Mouse (Mus musculus): ENCODE measurements at regions not wholly inside any gene's neighbourhood (a gene's known extent, or its start where the extent isn't known, plus 50 kb on each side); places are given as distances from the start of the nearest gene placed in this dataset.

DNA sequence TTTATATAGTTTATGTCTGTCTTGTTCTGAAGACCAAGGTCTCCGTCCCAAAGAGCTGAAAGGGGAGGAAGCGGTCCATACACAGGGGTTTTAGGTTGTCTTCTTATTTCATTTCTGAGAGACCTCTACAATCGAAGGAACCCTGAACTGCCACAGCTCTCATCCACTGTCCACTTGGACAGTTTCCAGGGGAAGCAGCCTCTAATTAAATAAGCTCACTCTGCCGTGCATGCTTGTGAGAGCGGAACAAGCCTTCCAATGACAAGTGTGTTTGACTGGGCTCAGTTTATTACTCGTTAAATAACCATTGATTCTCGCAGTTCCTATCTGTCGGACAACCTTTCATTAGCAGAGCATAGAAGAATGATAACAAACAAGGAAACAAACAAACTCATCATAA, 174.2 kb downstream of the Sec61b start:
- H3K27me3 ChIP-seq (ENCODE audit: control insufficient read depth, insufficient read depth, insufficient read length) = no peaks in the 10 kb centered on the region
- H3K4me3 ChIP-seq (ENCODE audit: insufficient read depth, poor library complexity, severe bottlenecking) = no peak overlapping the region
- H3ac ChIP-seq (ENCODE audit: control insufficient read depth, insufficient read length, low read depth) = no peak overlapping the region
- H3K79me3 ChIP-seq (ENCODE audit: low read depth) = no peaks in the 10 kb centered on the region
- TF ChIP-seq MAX (IDR thresholded peaks at IDR 0.05) (no peak), CEBPB (IDR thresholded peaks at IDR 0.05; ENCODE audit: low read depth) (no peak), FOSL1 (IDR thresholded peaks at IDR 0.05; ENCODE audit: insufficient read depth, low read length, poor library complexity, severe bottlenecking) (no peak), MYOG (IDR thresholded peaks at IDR 0.05; ENCODE audit: control insufficient read depth, extremely low read depth, insufficient read length) (no peak), MYOD1 (IDR thresholded peaks at IDR 0.05; ENCODE audit: control insufficient read depth, insufficient read length, low read depth) (no peak), CTCF (IDR thresholded peaks at IDR 0.05; ENCODE audit: control insufficient read depth, insufficient read depth, insufficient read length) (no peak), USF1 (IDR thresholded peaks at IDR 0.05; ENCODE audit: low read depth) (no peak)
- no peaks in the 10 kb centered on the region for H3K79me2 ChIP-seq (ENCODE audit: control insufficient read depth, insufficient read depth)
- H3K36me3 ChIP-seq (ENCODE audit: control insufficient read depth, insufficient read depth) = no peaks in the 10 kb centered on the region

GRCm38 (mm10) chr4:47649951-47650350, 175.5 kb downstream of the Sec61b start:
- Histone ChIP-seq H3K79me3 (ENCODE audit: low read depth) (no peaks in the 10 kb centered on the region), H3K27me3 (ENCODE audit: control insufficient read depth, insufficient read depth, insufficient read length) (no peaks in the 10 kb centered on the region), H3K36me3 (ENCODE audit: control insufficient read depth, insufficient read depth) (no peaks in the 10 kb centered on the region), H3K4me3 (ENCODE audit: insufficient read depth, poor library complexity, severe bottlenecking) (no peak overlapping the region), H3ac (ENCODE audit: control insufficient read depth, insufficient read length, low read depth) (no peak overlapping the region), H3K79me2 (ENCODE audit: control insufficient read depth, insufficient read depth) (no peaks in the 10 kb centered on the region)
- no peak for TF ChIP-seq CTCF (IDR thresholded peaks at IDR 0.05; ENCODE audit: control insufficient read depth, insufficient read depth, insufficient read length)
- no peak for TF ChIP-seq CEBPB (IDR thresholded peaks at IDR 0.05; ENCODE audit: low read depth)
- TF ChIP-seq MYOG (IDR thresholded peaks at IDR 0.05; ENCODE audit: control insufficient read depth, extremely low read depth, insufficient read length) = no peak
- TF ChIP-seq FOSL1 (IDR thresholded peaks at IDR 0.05; ENCODE audit: insufficient read depth, low read length, poor library complexity, severe bottlenecking) = no peak
- no peak for TF ChIP-seq USF1 (IDR thresholded peaks at IDR 0.05; ENCODE audit: low read depth)
- TF ChIP-seq MAX (IDR thresholded peaks at IDR 0.05) = no peak
- no peak for TF ChIP-seq MYOD1 (IDR thresholded peaks at IDR 0.05; ENCODE audit: control insufficient read depth, insufficient read length, low read depth)

GRCm38 (mm10) chr4:47651521-47651920, 177.1 kb downstream of the Sec61b start:
- Histone ChIP-seq H3K27me3 (ENCODE audit: control insufficient read depth, insufficient read depth, insufficient read length) (no peaks in the 10 kb centered on the region), H3K79me3 (ENCODE audit: low read depth) (no peaks in the 10 kb centered on the region), H3K36me3 (ENCODE audit: control insufficient read depth, insufficient read depth) (no peaks in the 10 kb centered on the region), H3ac (ENCODE audit: control insufficient read depth, insufficient read length, low read depth) (no peak overlapping the region), H3K4me3 (ENCODE audit: insufficient read depth, poor library complexity, severe bottlenecking) (no peak overlapping the region), H3K79me2 (ENCODE audit: control insufficient read depth, insufficient read depth) (no peaks in the 10 kb centered on the region)
- TF ChIP-seq MYOD1 (IDR thresholded peaks at IDR 0.05; ENCODE audit: control insufficient read depth, insufficient read length, low read depth) (no peak), MYOG (IDR thresholded peaks at IDR 0.05; ENCODE audit: control insufficient read depth, extremely low read depth, insufficient read length) (no peak), USF1 (IDR thresholded peaks at IDR 0.05; ENCODE audit: low read depth) (no peak), CTCF (IDR thresholded peaks at IDR 0.05; ENCODE audit: control insufficient read depth, insufficient read depth, insufficient read length) (no peak), FOSL1 (IDR thresholded peaks at IDR 0.05; ENCODE audit: insufficient read depth, low read length, poor library complexity, severe bottlenecking) (no peak), MAX (IDR thresholded peaks at IDR 0.05) (no peak), CEBPB (IDR thresholded peaks at IDR 0.05; ENCODE audit: low read depth) (no peak)

DNA sequence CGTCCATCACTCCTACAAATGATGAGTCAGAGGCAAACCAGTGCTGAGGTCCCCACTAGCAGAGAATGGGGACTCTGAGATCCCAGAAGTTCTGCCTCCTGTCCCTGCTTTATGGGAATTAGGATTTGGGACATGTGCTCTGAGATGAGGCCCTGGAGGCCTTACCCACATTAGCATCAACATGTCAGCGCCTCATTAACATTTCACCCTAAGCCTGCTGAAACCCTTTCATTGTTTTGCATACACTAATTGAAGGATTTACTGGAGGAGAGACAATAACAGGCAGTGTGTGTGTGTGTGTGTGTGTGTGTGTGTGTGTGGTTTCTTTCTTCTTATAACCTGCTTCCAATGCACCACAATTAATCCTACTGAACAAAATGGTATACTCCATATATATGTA, 178.7 kb downstream of the Sec61b start:
- Histone ChIP-seq H3K27me3 (ENCODE audit: control insufficient read depth, insufficient read depth, insufficient read length) (no peaks in the 10 kb centered on the region), H3K4me3 (ENCODE audit: insufficient read depth, poor library complexity, severe bottlenecking) (no peak overlapping the region), H3K36me3 (ENCODE audit: control insufficient read depth, insufficient read depth) (no peaks in the 10 kb centered on the region), H3ac (ENCODE audit: control insufficient read depth, insufficient read length, low read depth) (no peak overlapping the region), H3K79me3 (ENCODE audit: low read depth) (no peaks in the 10 kb centered on the region), H3K79me2 (ENCODE audit: control insufficient read depth, insufficient read depth) (no peaks in the 10 kb centered on the region)
- TF ChIP-seq MYOG (IDR thresholded peaks at IDR 0.05; ENCODE audit: control insufficient read depth, extremely low read depth, insufficient read length) = no peak
- no peak for TF ChIP-seq MYOD1 (IDR thresholded peaks at IDR 0.05; ENCODE audit: control insufficient read depth, insufficient read length, low read depth)
- no peak for TF ChIP-seq FOSL1 (IDR thresholded peaks at IDR 0.05; ENCODE audit: insufficient read depth, low read length, poor library complexity, severe bottlenecking)
- TF ChIP-seq CEBPB (IDR thresholded peaks at IDR 0.05; ENCODE audit: low read depth) = no peak

- Histone ChIP-seq H3K79me3 (ENCODE audit: low read depth) (no peaks in the 10 kb centered on the region), H3ac (ENCODE audit: control insufficient read depth, insufficient read length, low read depth) (no peak overlapping the region), H3K79me2 (ENCODE audit: control insufficient read depth, insufficient read depth) (no peaks in the 10 kb centered on the region), H3K27me3 (ENCODE audit: control insufficient read depth, insufficient read depth, insufficient read length) (no peaks in the 10 kb centered on the region), H3K4me3 (ENCODE audit: insufficient read depth, poor library complexity, severe bottlenecking) (no peak overlapping the region), H3K36me3 (ENCODE audit: control insufficient read depth, insufficient read depth) (no peaks in the 10 kb centered on the region)
- TF ChIP-seq MYOG (IDR thresholded peaks at IDR 0.05; ENCODE audit: control insufficient read depth, extremely low read depth, insufficient read length) (no peak), MAX (IDR thresholded peaks at IDR 0.05) (no peak), CTCF (IDR thresholded peaks at IDR 0.05; ENCODE audit: control insufficient read depth, insufficient read depth, insufficient read length) (no peak), USF1 (IDR thresholded peaks at IDR 0.05; ENCODE audit: low read depth) (no peak), CEBPB (IDR thresholded peaks at IDR 0.05; ENCODE audit: low read depth) (no peak), FOSL1 (IDR thresholded peaks at IDR 0.05; ENCODE audit: insufficient read depth, low read length, poor library complexity, severe bottlenecking) (no peak), MYOD1 (IDR thresholded peaks at IDR 0.05; ENCODE audit: control insufficient read depth, insufficient read length, low read depth) (no peak)
Observed at GRCm38 (mm10) chr4:47669519-47669918, 195.1 kb downstream of the Sec61b start.

- Histone ChIP-seq H3K27me3 (ENCODE audit: control insufficient read depth, insufficient read depth, insufficient read length) (no peaks in the 10 kb centered on the region), H3K79me3 (ENCODE audit: low read depth) (no peaks in the 10 kb centered on the region), H3K36me3 (ENCODE audit: control insufficient read depth, insufficient read depth) (no peaks in the 10 kb centered on the region), H3K4me3 (ENCODE audit: insufficient read depth, poor library complexity, severe bottlenecking) (no peak overlapping the region), H3K79me2 (ENCODE audit: control insufficient read depth, insufficient read depth) (no peaks in the 10 kb centered on the region), H3ac (ENCODE audit: control insufficient read depth, insufficient read length, low read depth) (no peak overlapping the region)
- TF ChIP-seq MYOD1 (IDR thresholded peaks at IDR 0.05; ENCODE audit: control insufficient read depth, insufficient read length, low read depth) = no peak
- TF ChIP-seq CTCF (IDR thresholded peaks at IDR 0.05; ENCODE audit: control insufficient read depth, insufficient read depth, insufficient read length) = no peak
- TF ChIP-seq CEBPB (IDR thresholded peaks at IDR 0.05; ENCODE audit: low read depth) = no peak
- TF ChIP-seq MYOG (IDR thresholded peaks at IDR 0.05; ENCODE audit: control insufficient read depth, extremely low read depth, insufficient read length) = no peak
- TF ChIP-seq USF1 (IDR thresholded peaks at IDR 0.05; ENCODE audit: low read depth) = no peak
- no peak for TF ChIP-seq FOSL1 (IDR thresholded peaks at IDR 0.05; ENCODE audit: insufficient read depth, low read length, poor library complexity, severe bottlenecking)
- no peak for TF ChIP-seq MAX (IDR thresholded peaks at IDR 0.05)
Observed at GRCm38 (mm10) chr4:47670476-47670875, 196.0 kb downstream of the Sec61b start.
